Comparison of ENCODE assay signal across 10 mouse cellular contexts in the genomic region with DNA sequence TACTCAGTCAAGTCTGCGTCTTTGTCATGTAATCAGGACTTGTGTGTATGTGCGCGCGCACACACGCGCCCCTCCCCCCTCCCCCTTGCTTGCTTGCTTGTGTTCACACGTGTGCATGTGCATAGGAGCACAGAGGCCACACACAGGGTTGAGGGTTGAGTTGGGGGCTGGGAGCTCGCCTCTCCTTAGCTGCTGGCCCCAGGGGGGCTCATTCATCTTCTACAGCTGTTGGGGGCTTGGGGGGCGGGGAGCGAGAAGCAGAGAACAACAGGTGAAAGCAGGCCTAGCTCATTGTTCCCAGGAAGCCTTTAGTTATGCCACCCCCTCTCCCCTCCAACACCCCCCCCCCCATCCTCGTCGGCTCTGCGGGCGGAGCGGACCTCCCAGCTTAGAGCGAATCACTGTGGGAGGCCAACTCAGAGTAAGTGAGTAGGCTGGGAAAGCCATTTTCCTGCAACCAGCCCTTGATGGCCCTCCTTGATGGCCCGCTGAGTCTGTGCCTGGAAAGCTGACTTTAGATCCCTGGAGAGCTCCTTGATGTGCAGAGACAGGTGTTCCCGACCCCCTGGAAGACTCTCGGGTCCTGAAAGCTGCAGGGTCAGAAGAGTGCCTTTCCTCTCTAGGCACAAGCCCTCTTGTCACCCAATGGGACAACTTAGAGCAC.
DNase-seq lines count a peak whose midpoint lies in the region; ATAC-seq and TF ChIP-seq lines count a peak whose summit lies in the region.
"Had no signal": no experiment of that assay in that cellular context is flagged by ENCODE, and none has a peak within 500 bp of the region (broad histone marks: within the 10 kb centered on the region; RNA-seq: fewer than 3 reads in every experiment).

No protein-coding gene starts in this region.

- peak; percentile 22 for DNase-seq in right cerebral cortex, postnatal 4 days
- DNase-seq in right cerebral cortex, postnatal 25 days: no peak
- DNase-seq in forebrain, postnatal 0 days: peak; percentile 67
- no peak for DNase-seq in left cerebral cortex, adult 9 months (ENCODE audit: low spot score in 2 of 2)
- no peak for DNase-seq in lung, postnatal 10 days
- no peak for DNase-seq in urinary bladder, postnatal 10 days (ENCODE audit: low spot score)
- DNase-seq in urinary bladder, adult 2 months (ENCODE audit: low spot score): no peak
- DNase-seq: adrenal gland, postnatal 36 days had no signal

- peaks cover 8% of the 10 kb centered on the region; the same call in 1 of the 2 replicates for H3K4me1 ChIP-seq in forebrain, postnatal 0 days (ENCODE audit: insufficient read depth)
- H3K4me1 ChIP-seq in midbrain, embryonic 12.5 days: peaks cover 14% of the 10 kb centered on the region

- ATAC-seq in forebrain, postnatal 0 days: peak; percentile 93
- peak; percentile 96 for ATAC-seq in midbrain, embryonic 12.5 days (ENCODE audit: low FRiP score, low read depth)

- H3K4me2 ChIP-seq in forebrain, postnatal 0 days (ENCODE audit: low read depth): peak overlapping the region; percentile 47
- peak overlapping the region; percentile 51 for H3K4me2 ChIP-seq in midbrain, embryonic 12.5 days (replicated peaks)
- H3K4me2 ChIP-seq: heart, embryonic 13.5 days had no signal

- no peak overlapping the region for H3K27ac ChIP-seq in forebrain, postnatal 0 days (ENCODE audit: low read depth, low read length)
- H3K27ac ChIP-seq in midbrain, embryonic 12.5 days (replicated peaks): 0 out of 2 replicates have a peak overlapping the region, but pooled peaks have one; percentile 43
- H3K27ac ChIP-seq: heart, embryonic 13.5 days had no signal

- H3K36me3 ChIP-seq in forebrain, postnatal 0 days (ENCODE audit: insufficient read depth): no peaks in the 10 kb centered on the region
- no peaks in the 10 kb centered on the region for H3K36me3 ChIP-seq in midbrain, embryonic 12.5 days
- H3K36me3 ChIP-seq: heart, embryonic 13.5 days had no signal

- no peaks in the 10 kb centered on the region for H3K9me3 ChIP-seq in forebrain, postnatal 0 days (ENCODE audit: low read length)
- H3K9me3 ChIP-seq in midbrain, embryonic 12.5 days: no peaks in the 10 kb centered on the region
- H3K9me3 ChIP-seq: heart, embryonic 13.5 days had no signal

- H3K4me3 ChIP-seq in forebrain, postnatal 0 days (ENCODE audit: low read depth, low read length): peak overlapping the region; percentile 19; the same call in 1 of the 2 replicates
- peak overlapping the region; percentile 26 for H3K4me3 ChIP-seq in midbrain, embryonic 12.5 days
- H3K4me3 ChIP-seq: heart, embryonic 13.5 days had no signal

- TF ChIP-seq CTCF in forebrain, postnatal 0 days (IDR thresholded peaks at IDR 0.05; ENCODE audit: low read depth): no peak

- peak overlapping the region; percentile 18; the same call in 1 of the 2 replicates for H3K9ac ChIP-seq in forebrain, postnatal 0 days
- H3K9ac ChIP-seq in midbrain, embryonic 12.5 days (replicated peaks): no peak overlapping the region
- H3K9ac ChIP-seq: heart, embryonic 13.5 days had no signal

- WGBS in forebrain, postnatal 0 days: 7% methylated on average over 19 of the region's 19 CpGs
- WGBS in midbrain, embryonic 12.5 days: 3% methylated on average over 18 of the region's 19 CpGs

- no peaks in the 10 kb centered on the region for H3K27me3 ChIP-seq in forebrain, postnatal 0 days (ENCODE audit: insufficient read depth, low read length)
- H3K27me3 ChIP-seq in midbrain, embryonic 12.5 days: peaks cover 5% of the 10 kb centered on the region
- H3K27me3 ChIP-seq: heart, embryonic 13.5 days had no signal

Comparison
In these comparisons a context has a peak if more than half of its experiments do, and no peak if none do; other contexts are left out.
1. DNase-seq: peak in right cerebral cortex, postnatal 4 days (single experiment) and forebrain, postnatal 0 days (single experiment); none in right cerebral cortex, postnatal 25 days (single experiment), left cerebral cortex, adult 9 months (0 of 2), lung, postnatal 10 days (single experiment), urinary bladder, postnatal 10 days (single experiment) and urinary bladder, adult 2 months (single experiment).